Mouse (Mus musculus) midbrain, embryonic 11.5 days (tissue): ENCODE measurements around the gene Ugt1a7c. TPM values are rescaled to one million over a fixed set of nuclear protein-coding genes. Genes with fewer than 3 reads are reported as not detected.

ENCODE experiments used
- polyA plus RNA-seq: library from polyadenylated mRNA; unstranded; fragments of >200 nt; fragmentation: Nextera tagmentation; extraction: Ambion mirVana; gene quantifications from 2 replicates; pipeline ENCODE4 v1.2.1, GENCODE M21; 2014

Gene Ugt1a7c
- polyA plus RNA-seq, 1 experiment from 2014 or later: 1.2 TPM

Other genes starting within 250 kb of the Ugt1a7c start
- gene Dgkd, start 241.8 kb upstream of the Ugt1a7c start, polyA plus RNA-seq: 34.1 and 35.3 TPM in 2 replicates
- 27.9 and 29.2 TPM in 2 replicates for gene Usp40, start 86.5 kb upstream of the Ugt1a7c start, polyA plus RNA-seq
- not detected in 2 replicates for gene Ugt1a10, start 39.7 kb upstream of the Ugt1a7c start, polyA plus RNA-seq
- gene Ugt1a9, start 24.3 kb upstream of the Ugt1a7c start, polyA plus RNA-seq: not detected in 2 replicates
- gene Ugt1a8, start 7.2 kb upstream of the Ugt1a7c start, polyA plus RNA-seq: not detected in 2 replicates
- gene Ugt1a6b, start 8.2 kb downstream of the Ugt1a7c start, polyA plus RNA-seq: not detected in 2 replicates
- gene Ugt1a6a, start 39.7 kb downstream of the Ugt1a7c start, polyA plus RNA-seq: not detected in 2 replicates
- not detected in 2 replicates for gene Ugt1a5, start 71.0 kb downstream of the Ugt1a7c start, polyA plus RNA-seq
- not detected in 2 replicates for gene Ugt1a2, start 105.5 kb downstream of the Ugt1a7c start, polyA plus RNA-seq
- gene Dnajb3, start 110.7 kb downstream of the Ugt1a7c start, polyA plus RNA-seq: 13.4 and 15.4 TPM in 2 replicates
- not detected in 2 replicates for gene Ugt1a1, start 116.9 kb downstream of the Ugt1a7c start, polyA plus RNA-seq
- 1.6 and 1.7 TPM in 2 replicates for gene Mroh2a, start 131.9 kb downstream of the Ugt1a7c start, polyA plus RNA-seq
- 135 TPM in 2 replicates for gene Hjurp, start 182.6 kb downstream of the Ugt1a7c start, polyA plus RNA-seq
- not detected in 2 replicates for gene Trpm8, start 182.6 kb downstream of the Ugt1a7c start, polyA plus RNA-seq